Mouse (Mus musculus) hindbrain, embryonic 14.5 days (tissue): ENCODE data around the gene Fam71b. TPM values are rescaled to one million over a fixed set of nuclear protein-coding genes. Genes with fewer than 3 reads are reported as not detected.

Experiments used
- ATAC-seq: fragments of 200-750 bp; cut with Nextera tagmentation; 2 replicates; pipeline ENCODE4 v1.8.0; 2017; ENCODE audit warnings: moderate number of reproducible peaks, mild to moderate bottlenecking, moderate TSS enrichment, moderate library complexity; ENCODE audit not compliant: low FRiP score
- DNase-seq: peaks from one replicate; pipeline ENCODE4 v3.0.0-alpha.2; 2015; ENCODE audit warnings: low spot score
- H3K27ac ChIP-seq: fragments of 300-500 bp; sonication (generic); 2 replicates; pipeline ENCODE4 v1.5.1; 2014; ENCODE audit warnings: mild to moderate bottlenecking, moderate library complexity
- H3K27me3 ChIP-seq: fragments of 300-500 bp; sonication (generic); 2 replicates; pipeline ENCODE4 v1.6.1; 2014; ENCODE audit warnings: mild to moderate bottlenecking, low read length, mixed read lengths; ENCODE audit not compliant: control insufficient read depth, insufficient read depth
- H3K36me3 ChIP-seq: fragments of 300-500 bp; sonication (generic); replicated peaks from 2 replicates; pipeline ENCODE4 v1.6.1; 2014; ENCODE audit not compliant: control insufficient read depth, insufficient read depth
- H3K4me1 ChIP-seq: fragments of 300-500 bp; sonication (generic); replicated peaks from 2 replicates; pipeline ENCODE4 v1.6.1; 2014; ENCODE audit warnings: antibody characterized with exemption, low read length, mixed read lengths; ENCODE audit not compliant: control insufficient read depth, insufficient read depth
- H3K4me2 ChIP-seq: fragments of 300-500 bp; sonication (generic); replicated peaks from 2 replicates; pipeline ENCODE4 v1.6.1; 2014; ENCODE audit warnings: mild to moderate bottlenecking, moderate library complexity
- H3K4me3 ChIP-seq: fragments of 300-500 bp; sonication (generic); replicated peaks from 2 replicates; pipeline ENCODE4 v1.5.1; 2014; ENCODE audit warnings: mild to moderate bottlenecking, low read length
- H3K9ac ChIP-seq: fragments of 300-500 bp; sonication (generic); 2 replicates; pipeline ENCODE4 v1.6.1; 2014
- H3K9me3 ChIP-seq: fragments of 300-500 bp; sonication (generic); 2 replicates; pipeline ENCODE4 v1.6.1; 2016; ENCODE audit warnings: low read length; ENCODE audit not compliant: control insufficient read depth
- WGBS: fragments of 180-500 bp; shearing (Covaris S2); extraction: QIAGEN DNeasy Blood & Tissue Kit; methylation state at CpG from one replicate; pipeline ENCODE4 v1.1.7; 2014; 5-methylcytosine and 5-hydroxymethylcytosine counted together
- polyA plus RNA-seq: library from polyadenylated mRNA; unstranded; fragments of >200 nt; fragmentation: Nextera tagmentation; extraction: Ambion mirVana; gene quantifications from 2 replicates; pipeline ENCODE4 v1.2.1, GENCODE M21; 2014

Gene Fam71b
- polyA plus RNA-seq, 1 experiment from 2014 or later, result not detected

- WGBS, result 88% methylated on average over 4 of the region's 4 CpGs
- no peak overlapping the region for H3K4me3 ChIP-seq
Observed at GRCm38 (mm10) chr11:46393413-46393812, 2.9 kb upstream of the Fam71b start.

GRCm38 (mm10) chr11:46395088-46395487 lies 1.3 kb upstream of the Fam71b start:
- Histone ChIP-seq H3K4me3 (no peak overlapping the region), H3K4me1 (no peaks in the 10 kb centered on the region), H3K9me3 (no peaks in the 10 kb centered on the region), H3K27ac (no peak overlapping the region), H3K4me2 (no peak overlapping the region), H3K36me3 (no peaks in the 10 kb centered on the region), H3K27me3 (no peaks in the 10 kb centered on the region), H3K9ac (no peak overlapping the region)
- ATAC-seq, result no peak
- no peak for DNase-seq
- WGBS, result 81% methylated on average over 2 of the region's 2 CpGs

More at GRCm38 (mm10) chr11:46393413-46393812, 2.9 kb upstream of the Fam71b start:
- no peak overlapping the region for H3K9ac ChIP-seq
- H3K4me1 ChIP-seq, result no peaks in the 10 kb centered on the region
- no peak overlapping the region for H3K27ac ChIP-seq
- ATAC-seq (no peak), DNase-seq (no peak)
- no peaks in the 10 kb centered on the region for H3K36me3 ChIP-seq
- no peak overlapping the region for H3K4me2 ChIP-seq
- H3K27me3 ChIP-seq, result no peaks in the 10 kb centered on the region
- no peaks in the 10 kb centered on the region for H3K9me3 ChIP-seq

- no peaks in the 10 kb centered on the region for H3K4me1 ChIP-seq
- no peak for ATAC-seq
- no peak overlapping the region for H3K9ac ChIP-seq
- WGBS, result 97% methylated on average over 2 of the region's 2 CpGs
- no peak for DNase-seq
- no peaks in the 10 kb centered on the region for H3K27me3 ChIP-seq
- no peaks in the 10 kb centered on the region for H3K9me3 ChIP-seq
- H3K36me3 ChIP-seq, result no peaks in the 10 kb centered on the region
- H3K4me2 ChIP-seq, result no peak overlapping the region
- H3K27ac ChIP-seq, result no peak overlapping the region
- H3K4me3 ChIP-seq, result no peak overlapping the region
Observed at GRCm38 (mm10) chr11:46395698-46396097, 661 bp upstream of the Fam71b start.

- DNase-seq, result no peak
- WGBS, result 90% methylated on average over 4 of the region's 4 CpGs
- ATAC-seq, result no peak
Observed at GRCm38 (mm10) chr11:46396860-46397179, 461 bp downstream of the Fam71b start.

GRCm38 (mm10) chr11:46397900-46398299 lies 1.5 kb downstream of the Fam71b start:
- Histone ChIP-seq H3K9ac (no peak overlapping the region), H3K36me3 (no peaks in the 10 kb centered on the region), H3K27me3 (no peaks in the 10 kb centered on the region), H3K4me3 (no peak overlapping the region), H3K9me3 (no peaks in the 10 kb centered on the region), H3K4me1 (no peaks in the 10 kb centered on the region), H3K4me2 (no peak overlapping the region), H3K27ac (no peak overlapping the region)
- WGBS, result 61% methylated on average over 2 of the region's 2 CpGs
- DNase-seq, result no peak
- ATAC-seq, result no peak

More at GRCm38 (mm10) chr11:46396860-46397179, 461 bp downstream of the Fam71b start:
- H3K4me3 ChIP-seq, result no peak overlapping the region
- no peak overlapping the region for H3K4me2 ChIP-seq
- no peak overlapping the region for H3K27ac ChIP-seq
- no peaks in the 10 kb centered on the region for H3K9me3 ChIP-seq
- no peaks in the 10 kb centered on the region for H3K36me3 ChIP-seq
- H3K9ac ChIP-seq, result no peak overlapping the region
- H3K4me1 ChIP-seq, result no peaks in the 10 kb centered on the region
- H3K27me3 ChIP-seq, result no peaks in the 10 kb centered on the region

- no peak for ATAC-seq
- no peaks in the 10 kb centered on the region for H3K27me3 ChIP-seq
- no peak overlapping the region for H3K9ac ChIP-seq
- H3K4me1 ChIP-seq, result no peaks in the 10 kb centered on the region
- no peaks in the 10 kb centered on the region for H3K9me3 ChIP-seq
- no peak overlapping the region for H3K4me2 ChIP-seq
- no peak overlapping the region for H3K27ac ChIP-seq
- no peak for DNase-seq
- H3K36me3 ChIP-seq, result no peaks in the 10 kb centered on the region
- 86% methylated on average over 4 of the region's 4 CpGs for WGBS
- H3K4me3 ChIP-seq, result no peak overlapping the region
Observed at GRCm38 (mm10) chr11:46398473-46398872, 2.1 kb downstream of the Fam71b start.

GRCm38 (mm10) chr11:46398933-46399383 lies 2.6 kb downstream of the Fam71b start:
- no peak overlapping the region for H3K4me2 ChIP-seq
- no peak overlapping the region for H3K4me3 ChIP-seq
- no peaks in the 10 kb centered on the region for H3K9me3 ChIP-seq
- H3K27ac ChIP-seq, result no peak overlapping the region
- no peaks in the 10 kb centered on the region for H3K36me3 ChIP-seq
- no peaks in the 10 kb centered on the region for H3K27me3 ChIP-seq
- WGBS, result 66% methylated on average over 5 of the region's 5 CpGs
- ATAC-seq (no peak), DNase-seq (no peak)
- no peaks in the 10 kb centered on the region for H3K4me1 ChIP-seq
- no peak overlapping the region for H3K9ac ChIP-seq

GRCm38 (mm10) chr11:46401555-46401954 lies 5.2 kb downstream of the Fam71b start:
- 79% methylated on average over 12 of the region's 12 CpGs for WGBS
- H3K4me3 ChIP-seq, result no peak overlapping the region
- no peak overlapping the region for H3K4me2 ChIP-seq
- H3K36me3 ChIP-seq, result no peaks in the 10 kb centered on the region
- no peak for DNase-seq
- no peaks in the 10 kb centered on the region for H3K27me3 ChIP-seq
- no peak for ATAC-seq
- H3K9ac ChIP-seq, result no peak overlapping the region
- no peaks in the 10 kb centered on the region for H3K9me3 ChIP-seq
- H3K27ac ChIP-seq, result no peak overlapping the region
- H3K4me1 ChIP-seq, result no peaks in the 10 kb centered on the region

- H3K9ac ChIP-seq, result no peak overlapping the region
- H3K27ac ChIP-seq, result no peak overlapping the region
- H3K27me3 ChIP-seq, result no peaks in the 10 kb centered on the region
- H3K4me2 ChIP-seq, result no peak overlapping the region
- no peak overlapping the region for H3K4me3 ChIP-seq
- ATAC-seq, result no peak
- no peaks in the 10 kb centered on the region for H3K9me3 ChIP-seq
- no peak for DNase-seq
- H3K4me1 ChIP-seq, result no peaks in the 10 kb centered on the region
- no peaks in the 10 kb centered on the region for H3K36me3 ChIP-seq
- 87% methylated on average over 16 of the region's 16 CpGs for WGBS
Observed at GRCm38 (mm10) chr11:46404986-46405385, 8.6 kb downstream of the Fam71b start.

GRCm38 (mm10) chr11:46406721-46407120 lies 10.4 kb downstream of the Fam71b start:
- DNase-seq (no peak), ATAC-seq (no peak)
- H3K27me3 ChIP-seq, result no peaks in the 10 kb centered on the region
- H3K27ac ChIP-seq, result no peak overlapping the region
- H3K9me3 ChIP-seq, result no peaks in the 10 kb centered on the region
- no peak overlapping the region for H3K4me3 ChIP-seq
- H3K9ac ChIP-seq, result no peak overlapping the region
- H3K4me1 ChIP-seq, result no peaks in the 10 kb centered on the region
- no peaks in the 10 kb centered on the region for H3K36me3 ChIP-seq
- WGBS, result 37% methylated on average over 10 of the region's 10 CpGs
- no peak overlapping the region for H3K4me2 ChIP-seq
